Mouse (Mus musculus): ENCODE measurements around the gene Klf12. TPM values are rescaled to one million over a fixed set of nuclear protein-coding genes. Genes with fewer than 3 reads are reported as not detected.

Klf12 gene
- polyA plus RNA-seq (2015; fragmentation: Nextera tagmentation; extraction: Ambion mirVana), result 47.8 and 49.1 TPM in 2 replicates

- Histone ChIP-seq H3K27me3 (no peaks in the 10 kb centered on the region), H3K4me2 (peak within 1 kb of the TSS; percentile 92), H3K9me3 (no peaks in the 10 kb centered on the region), H3K36me3 (no peaks in the 10 kb centered on the region), H3K9ac (peak within 1 kb of the TSS; percentile 75), H3K4me3 (peak within 1 kb of the TSS; percentile 61), H3K4me1 (replicated peaks) (peaks cover 31% of the 10 kb centered on the region), H3K27ac (replicated peaks) (peak within 1 kb of the TSS; percentile 97)
- under 1% methylated on average over 27 of the region's 40 CpGs for WGBS
- ATAC-seq (ENCODE audit: low FRiP score, low read depth), result peak; percentile 86
These were observed at the start of gene Klf12 for GRCm38 (mm10) chr14:100284119-100284860. Gene Klf12, minus strand, starts transcription at chr14:100284679.

- Histone ChIP-seq H3K27me3 (no peaks in the 10 kb centered on the region), H3K4me1 (replicated peaks) (no peaks in the 10 kb centered on the region), H3K36me3 (no peaks in the 10 kb centered on the region), H3K27ac (replicated peaks) (no peak overlapping the region), H3K4me3 (no peak overlapping the region), H3K9ac (no peak overlapping the region), H3K9me3 (no peaks in the 10 kb centered on the region), H3K4me2 (no peak overlapping the region)
- ATAC-seq (ENCODE audit: low FRiP score, low read depth), result no peak
- 74% methylated on average over 2 of the region's 2 CpGs for WGBS
These were observed 48.9 kb upstream of the Klf12 start for GRCm38 (mm10) chr14:100333369-100333768.

- Histone ChIP-seq H3K4me3 (no peak overlapping the region), H3K4me2 (no peak overlapping the region), H3K27me3 (no peaks in the 10 kb centered on the region), H3K4me1 (replicated peaks) (no peaks in the 10 kb centered on the region), H3K9me3 (no peaks in the 10 kb centered on the region), H3K9ac (no peak overlapping the region), H3K36me3 (no peaks in the 10 kb centered on the region), H3K27ac (replicated peaks) (no peak overlapping the region)
- ATAC-seq (ENCODE audit: low FRiP score, low read depth), result no peak
- 88% methylated on average over 6 of the region's 6 CpGs for WGBS
These were observed 44.3 kb upstream of the Klf12 start for GRCm38 (mm10) chr14:100328602-100329276.

GRCm38 (mm10) chr14:100324303-100324702 is 39.8 kb upstream of the Klf12 start:
- no peak overlapping the region for H3K27ac ChIP-seq (replicated peaks)
- H3K27me3 ChIP-seq, result no peaks in the 10 kb centered on the region
- no peak overlapping the region for H3K4me3 ChIP-seq
- no peak overlapping the region for H3K4me2 ChIP-seq
- H3K4me1 ChIP-seq (replicated peaks), result no peaks in the 10 kb centered on the region
- no peaks in the 10 kb centered on the region for H3K36me3 ChIP-seq
- 95% methylated on average over 7 of the region's 7 CpGs for WGBS
- no peak for ATAC-seq (ENCODE audit: low FRiP score, low read depth)
- peaks cover 3% of the 10 kb centered on the region; the same call in 1 of the 2 replicates for H3K9me3 ChIP-seq
- H3K9ac ChIP-seq, result no peak overlapping the region

- WGBS, result 98% methylated on average over 6 of the region's 6 CpGs
- no peak for ATAC-seq (ENCODE audit: low FRiP score, low read depth)
These were observed 37.5 kb upstream of the Klf12 start for GRCm38 (mm10) chr14:100322012-100322411.

GRCm38 (mm10) chr14:100316780-100317179 is 32.3 kb upstream of the Klf12 start:
- H3K36me3 ChIP-seq, result no peaks in the 10 kb centered on the region
- no peaks in the 10 kb centered on the region for H3K4me1 ChIP-seq (replicated peaks)
- H3K4me3 ChIP-seq, result no peak overlapping the region
- no peaks in the 10 kb centered on the region for H3K27me3 ChIP-seq
- H3K9me3 ChIP-seq, result no peaks in the 10 kb centered on the region
- no peak for ATAC-seq (ENCODE audit: low FRiP score, low read depth)
- WGBS, result 65% methylated on average over 4 of the region's 4 CpGs
- no peak overlapping the region for H3K4me2 ChIP-seq
- no peak overlapping the region for H3K9ac ChIP-seq
- no peak overlapping the region for H3K27ac ChIP-seq (replicated peaks)

More at GRCm38 (mm10) chr14:100322012-100322411, 37.5 kb upstream of the Klf12 start:
- H3K27ac ChIP-seq (replicated peaks), result no peak overlapping the region
- no peaks in the 10 kb centered on the region for H3K36me3 ChIP-seq
- H3K9me3 ChIP-seq, result peaks cover 3% of the 10 kb centered on the region; the same call in 1 of the 2 replicates
- no peak overlapping the region for H3K4me3 ChIP-seq
- H3K4me2 ChIP-seq, result no peak overlapping the region
- H3K9ac ChIP-seq, result no peak overlapping the region
- no peaks in the 10 kb centered on the region for H3K4me1 ChIP-seq (replicated peaks)
- no peaks in the 10 kb centered on the region for H3K27me3 ChIP-seq

GRCm38 (mm10) chr14:100314099-100314498 is 29.6 kb upstream of the Klf12 start:
- no peaks in the 10 kb centered on the region for H3K4me1 ChIP-seq (replicated peaks)
- no peaks in the 10 kb centered on the region for H3K27me3 ChIP-seq
- 65% methylated on average over 4 of the region's 4 CpGs for WGBS
- H3K36me3 ChIP-seq, result no peaks in the 10 kb centered on the region
- no peak for ATAC-seq (ENCODE audit: low FRiP score, low read depth)
- H3K4me3 ChIP-seq, result no peak overlapping the region
- no peaks in the 10 kb centered on the region for H3K9me3 ChIP-seq
- H3K4me2 ChIP-seq, result no peak overlapping the region
- H3K9ac ChIP-seq, result no peak overlapping the region
- no peak overlapping the region for H3K27ac ChIP-seq (replicated peaks)

- WGBS, result 84% methylated on average over 1 of the region's 1 CpGs
- Histone ChIP-seq H3K4me2 (no peak overlapping the region), H3K27me3 (no peaks in the 10 kb centered on the region), H3K36me3 (no peaks in the 10 kb centered on the region), H3K9ac (no peak overlapping the region), H3K4me1 (replicated peaks) (no peaks in the 10 kb centered on the region), H3K9me3 (no peaks in the 10 kb centered on the region), H3K27ac (replicated peaks) (no peak overlapping the region), H3K4me3 (no peak overlapping the region)
- ATAC-seq (ENCODE audit: low FRiP score, low read depth), result no peak
These were observed 16.4 kb upstream of the Klf12 start for GRCm38 (mm10) chr14:100300905-100301304.

GRCm38 (mm10) chr14:100298892-100299291 is 14.4 kb upstream of the Klf12 start:
- Histone ChIP-seq H3K9me3 (no peaks in the 10 kb centered on the region), H3K4me2 (no peak overlapping the region), H3K4me3 (no peak overlapping the region), H3K27ac (replicated peaks) (no peak overlapping the region), H3K9ac (no peak overlapping the region), H3K27me3 (no peaks in the 10 kb centered on the region), H3K4me1 (replicated peaks) (no peaks in the 10 kb centered on the region), H3K36me3 (no peaks in the 10 kb centered on the region)
- no peak for ATAC-seq (ENCODE audit: low FRiP score, low read depth)
- 74% methylated on average over 6 of the region's 6 CpGs for WGBS

GRCm38 (mm10) chr14:100286586-100287241 is 2.2 kb upstream of the Klf12 start:
- peak overlapping the region; percentile 97 for H3K27ac ChIP-seq (replicated peaks)
- peak overlapping the region; percentile 61 for H3K4me3 ChIP-seq
- no peaks in the 10 kb centered on the region for H3K36me3 ChIP-seq
- ATAC-seq (ENCODE audit: low FRiP score, low read depth), result no peak
- peak overlapping the region; percentile 75 for H3K9ac ChIP-seq
- H3K9me3 ChIP-seq, result no peaks in the 10 kb centered on the region
- H3K4me1 ChIP-seq (replicated peaks), result peaks cover 27% of the 10 kb centered on the region
- 6% methylated on average over 19 of the region's 19 CpGs for WGBS
- H3K27me3 ChIP-seq, result no peaks in the 10 kb centered on the region
- peak overlapping the region; percentile 92 for H3K4me2 ChIP-seq

GRCm38 (mm10) chr14:100285656-100286585 is 1.4 kb upstream of the Klf12 start:
- ATAC-seq (ENCODE audit: low FRiP score, low read depth), result peak; percentile 63
- under 1% methylated on average over 60 of the region's 60 CpGs for WGBS
- Histone ChIP-seq H3K4me2 (peak overlapping the region; percentile 92), H3K9ac (peak overlapping the region; percentile 75), H3K27ac (replicated peaks) (peak overlapping the region; percentile 97), H3K9me3 (no peaks in the 10 kb centered on the region), H3K27me3 (no peaks in the 10 kb centered on the region), H3K4me1 (replicated peaks) (peaks cover 31% of the 10 kb centered on the region), H3K4me3 (peak overlapping the region; percentile 61), H3K36me3 (no peaks in the 10 kb centered on the region)
